Mouse (Mus musculus): ENCODE data around the gene Sorbs1. TPM values are rescaled to one million over a fixed set of nuclear protein-coding genes. Genes with fewer than 3 reads are reported as not detected.

Sorbs1 gene
- polyA plus RNA-seq, 2 experiments = 11.3 to 31.0 TPM

DNA sequence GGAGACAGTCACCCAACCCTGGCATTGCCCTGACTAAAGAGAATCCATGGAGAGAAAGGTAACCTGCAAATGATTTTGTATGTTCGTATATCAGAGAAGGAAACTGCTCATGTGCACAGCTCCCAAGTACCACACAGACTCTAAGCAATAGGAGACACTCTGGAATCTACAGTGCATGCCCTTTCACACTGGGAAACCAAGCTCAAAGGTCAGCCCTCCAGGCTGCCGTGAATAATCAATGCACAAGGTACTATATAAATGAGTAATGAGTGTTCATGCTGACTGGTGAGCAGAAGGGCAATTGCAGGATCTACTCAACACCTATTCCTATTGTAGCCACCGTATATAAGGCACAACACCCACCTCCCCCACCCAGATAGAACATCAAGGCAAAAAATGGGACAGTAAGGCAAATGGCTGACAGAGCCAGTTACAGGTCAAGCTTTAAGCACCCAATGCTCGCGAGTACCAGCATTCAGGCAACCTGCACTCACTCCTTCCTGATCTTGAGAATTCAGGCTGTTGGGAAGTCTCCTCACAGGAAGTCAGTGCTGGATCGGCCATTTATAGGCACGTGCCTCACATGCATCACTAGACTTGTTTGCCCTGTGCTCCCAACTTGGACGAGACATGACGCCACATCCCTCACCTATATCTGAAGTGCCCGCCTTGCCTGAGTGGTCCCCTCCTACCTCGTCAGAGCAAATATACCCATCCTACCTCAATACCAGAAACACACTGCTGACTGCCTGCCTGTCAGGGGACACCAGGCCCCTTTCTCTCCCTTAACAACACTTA lies 13.4 kb downstream of the Sorbs1 start:
- Histone ChIP-seq H3K4me1 (replicated peaks; ENCODE audit: control insufficient read depth in 2 of 2, insufficient read depth in 2 of 2, low read length in 1 of 2) (peaks cover 0 to 16% of the 10 kb centered on the region in 2 experiments; a peak in 2 of 4 replicates), H3K27me3 (ENCODE audit: control insufficient read depth, insufficient read depth, low read length) (no peaks in the 10 kb centered on the region), H3K4me3 (ENCODE audit: insufficient read depth in 1 of 2, low read depth in 2 of 2, low read length in 2 of 2) (no peak overlapping the region), H3K27ac (peak overlapping the region; percentile 2; the same call in 1 of the 2 replicates), H3K9me3 (ENCODE audit: control insufficient read depth, low read length) (no peaks in the 10 kb centered on the region), H3K36me3 (replicated peaks; ENCODE audit: control insufficient read depth, insufficient read depth, low read depth) (no peaks in the 10 kb centered on the region), H3K4me2 (ENCODE audit: low read depth) (no peak overlapping the region), H3K9ac (replicated peaks) (no peak overlapping the region)
- ATAC-seq (ENCODE audit: insufficient read depth) (0 out of 2 replicates have a peak, but pooled peaks have one; percentile 41), DNase-seq (ENCODE audit: low read depth in 3 of 3, low spot score in 3 of 3) (no peak)
- TF ChIP-seq CTCF (IDR thresholded peaks at IDR 0.05; ENCODE audit: low read depth) = no peak
- no peak for TF ChIP-seq EP300 (IDR thresholded peaks at IDR 0.05; ENCODE audit: low read depth)
- whole genome bisulfite sequencing (ENCODE audit: insufficient replicate concordance) = 71% methylated on average over 11 of the region's 11 CpGs

DNA sequence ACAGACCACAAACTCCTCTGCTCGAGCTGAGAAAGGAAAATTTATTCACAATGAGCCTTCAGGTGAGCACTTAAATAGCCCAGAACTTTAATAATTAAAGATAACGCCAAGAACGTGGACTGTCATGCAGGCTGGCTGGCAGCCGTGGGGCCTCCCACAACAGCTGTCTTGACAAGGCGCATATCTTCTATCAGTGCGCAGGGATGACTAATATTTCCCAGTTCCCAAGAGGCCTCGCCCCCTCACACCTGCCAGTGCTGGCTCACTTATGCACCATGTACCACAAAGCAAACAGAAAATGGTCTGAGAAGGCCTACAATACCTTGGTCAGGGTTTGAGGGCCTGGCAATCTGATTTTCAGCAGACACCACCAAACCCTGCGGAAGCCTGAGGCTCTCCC lies 14.4 kb downstream of the Sorbs1 start:
- no peak for TF ChIP-seq EP300 (IDR thresholded peaks at IDR 0.05; ENCODE audit: low read depth)
- TF ChIP-seq CTCF (IDR thresholded peaks at IDR 0.05; ENCODE audit: low read depth) = no peak
- Histone ChIP-seq H3K9ac (replicated peaks) (no peak overlapping the region), H3K4me3 (ENCODE audit: insufficient read depth in 1 of 2, low read depth in 2 of 2, low read length in 2 of 2) (no peak overlapping the region), H3K27me3 (ENCODE audit: control insufficient read depth, insufficient read depth, low read length) (no peaks in the 10 kb centered on the region), H3K36me3 (replicated peaks; ENCODE audit: control insufficient read depth, insufficient read depth, low read depth) (no peaks in the 10 kb centered on the region), H3K4me2 (ENCODE audit: low read depth) (no peak overlapping the region), H3K27ac (no peak overlapping the region), H3K9me3 (ENCODE audit: control insufficient read depth, low read length) (no peaks in the 10 kb centered on the region), H3K4me1 (replicated peaks; ENCODE audit: control insufficient read depth in 2 of 2, insufficient read depth in 2 of 2, low read length in 1 of 2) (peaks cover 0 to 19% of the 10 kb centered on the region in 2 experiments; a peak in 2 of 4 replicates)
- DNase-seq (ENCODE audit: low read depth in 3 of 3, low spot score in 3 of 3) (no peak), ATAC-seq (ENCODE audit: insufficient read depth) (no peak)
- WGBS (ENCODE audit: insufficient replicate concordance) = 59% methylated on average over 8 of the region's 8 CpGs

DNA sequence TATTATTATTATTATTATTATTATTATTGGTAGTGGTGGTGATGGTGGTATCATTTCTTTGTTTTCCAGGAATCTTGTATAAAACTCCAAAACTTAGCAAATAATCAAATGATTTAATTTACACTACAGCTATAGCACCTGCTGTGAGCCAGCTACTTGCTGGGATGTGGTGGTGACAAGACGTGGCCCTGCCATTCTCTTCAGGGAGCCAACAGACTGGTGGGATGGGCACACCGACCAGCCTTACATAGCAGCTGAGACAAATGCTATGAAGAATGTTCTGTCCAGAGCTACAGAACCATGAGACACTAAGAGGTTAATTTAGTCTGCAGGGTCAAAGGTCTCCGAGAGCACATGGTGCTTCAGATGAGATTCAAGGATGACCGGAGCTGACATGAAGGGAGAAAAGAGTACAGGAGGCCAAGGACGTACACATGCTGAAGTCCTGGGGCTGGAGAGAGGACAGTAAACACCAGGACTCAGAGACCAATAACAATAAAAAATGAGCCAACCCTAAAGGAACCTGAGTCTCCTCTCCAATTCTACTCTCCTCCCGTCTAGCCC lies 15.3 kb downstream of the Sorbs1 start:
- H3K27me3 ChIP-seq (ENCODE audit: control insufficient read depth, insufficient read depth, low read length) = no peaks in the 10 kb centered on the region
- H3K4me2 ChIP-seq (ENCODE audit: low read depth) = no peak overlapping the region
- DNase-seq (ENCODE audit: low read depth in 3 of 3, low spot score in 3 of 3) (no peak), ATAC-seq (ENCODE audit: insufficient read depth) (no peak)
- H3K4me1 ChIP-seq (replicated peaks; ENCODE audit: control insufficient read depth in 2 of 2, insufficient read depth in 2 of 2, low read length in 1 of 2) = peaks cover 0 to 22% of the 10 kb centered on the region in 2 experiments; a peak in 2 of 4 replicates
- TF ChIP-seq CTCF (IDR thresholded peaks at IDR 0.05; ENCODE audit: low read depth) = no peak
- no peak for TF ChIP-seq EP300 (IDR thresholded peaks at IDR 0.05; ENCODE audit: low read depth)
- H3K9ac ChIP-seq (replicated peaks) = no peak overlapping the region
- H3K27ac ChIP-seq = no peak overlapping the region
- no peak overlapping the region for H3K4me3 ChIP-seq (ENCODE audit: insufficient read depth in 1 of 2, low read depth in 2 of 2, low read length in 2 of 2)
- H3K36me3 ChIP-seq (replicated peaks; ENCODE audit: control insufficient read depth, insufficient read depth, low read depth) = no peaks in the 10 kb centered on the region
- WGBS (ENCODE audit: insufficient replicate concordance) = 71% methylated on average over 6 of the region's 6 CpGs
- H3K9me3 ChIP-seq (ENCODE audit: control insufficient read depth, low read length) = no peaks in the 10 kb centered on the region

DNA sequence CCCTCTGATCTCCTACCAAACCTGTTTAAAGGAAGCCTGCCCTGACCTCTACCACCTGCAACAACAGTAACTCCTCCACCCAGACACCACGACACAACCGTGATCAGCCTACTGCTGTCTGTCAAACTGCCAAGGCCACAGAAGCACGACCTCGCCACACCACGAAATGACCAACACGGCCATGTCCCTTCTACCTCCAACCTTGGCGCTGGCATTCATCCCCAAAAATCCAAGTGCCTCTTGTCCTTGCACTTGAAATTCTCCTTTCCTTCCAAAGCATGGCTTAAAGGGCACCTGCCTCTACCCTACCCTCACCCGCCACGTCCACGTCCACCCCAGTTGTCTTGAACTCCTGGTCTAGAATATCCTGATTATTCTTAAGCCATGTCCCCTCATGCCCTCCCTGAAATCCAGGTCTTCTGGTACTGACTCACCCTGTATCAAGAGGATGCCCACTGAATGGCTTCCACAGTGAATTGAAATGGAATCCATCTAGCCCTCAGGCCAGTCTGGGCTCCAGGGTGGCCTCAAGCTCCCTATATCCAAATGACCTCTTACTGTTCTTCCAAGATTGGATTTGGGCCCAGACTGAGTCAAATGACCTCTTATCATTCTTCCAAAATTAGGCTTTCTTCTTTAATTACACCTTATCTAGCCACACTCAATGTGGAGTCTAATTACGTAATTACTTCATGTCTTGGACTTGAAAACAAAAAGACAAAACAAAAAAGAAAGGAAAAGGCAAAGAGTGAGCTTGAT lies 16.9 kb downstream of the Sorbs1 start:
- no peak overlapping the region for H3K4me3 ChIP-seq (ENCODE audit: insufficient read depth in 1 of 2, low read depth in 2 of 2, low read length in 2 of 2)
- TF ChIP-seq EP300 (IDR thresholded peaks at IDR 0.05; ENCODE audit: low read depth) = no peak
- no peak for TF ChIP-seq CTCF (IDR thresholded peaks at IDR 0.05; ENCODE audit: low read depth)
- H3K9ac ChIP-seq (replicated peaks) = no peak overlapping the region
- H3K27ac ChIP-seq = no peak overlapping the region
- WGBS (ENCODE audit: insufficient replicate concordance) = 83% methylated on average over 11 of the region's 11 CpGs
- no peaks in the 10 kb centered on the region for H3K36me3 ChIP-seq (replicated peaks; ENCODE audit: control insufficient read depth, insufficient read depth, low read depth)
- H3K9me3 ChIP-seq (ENCODE audit: control insufficient read depth, low read length) = no peaks in the 10 kb centered on the region
- DNase-seq (ENCODE audit: low read depth in 3 of 3, low spot score in 3 of 3) = no peak
- no peak overlapping the region for H3K4me2 ChIP-seq (ENCODE audit: low read depth)
- peaks cover 0 to 23% of the 10 kb centered on the region in 2 experiments; a peak in 2 of 4 replicates for H3K4me1 ChIP-seq (replicated peaks; ENCODE audit: control insufficient read depth in 2 of 2, insufficient read depth in 2 of 2, low read length in 1 of 2)
- no peak for ATAC-seq (ENCODE audit: insufficient read depth)
- H3K27me3 ChIP-seq (ENCODE audit: control insufficient read depth, insufficient read depth, low read length) = no peaks in the 10 kb centered on the region

DNA sequence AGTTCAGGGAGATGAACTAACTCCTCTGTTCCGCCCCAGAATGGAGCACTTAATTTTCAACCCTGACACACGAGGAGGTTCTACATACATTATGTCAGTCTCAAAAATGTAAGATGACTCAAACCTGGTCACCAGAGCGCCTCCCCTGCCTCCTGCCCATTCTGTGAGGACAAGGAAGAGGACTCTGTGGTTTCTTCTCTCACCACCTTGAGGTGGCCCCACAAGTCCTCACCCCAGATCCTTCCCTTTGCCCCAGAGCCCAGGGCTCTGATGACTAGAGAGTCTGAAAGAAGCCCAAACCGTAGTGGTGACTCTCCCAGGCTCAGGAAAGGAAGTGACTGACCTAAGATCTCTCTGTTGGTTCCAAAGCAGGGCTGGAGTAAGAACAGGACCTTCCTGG lies 17.5 kb downstream of the Sorbs1 start:
- Histone ChIP-seq H3K4me3 (ENCODE audit: insufficient read depth in 1 of 2, low read depth in 2 of 2, low read length in 2 of 2) (no peak overlapping the region), H3K27me3 (ENCODE audit: control insufficient read depth, insufficient read depth, low read length) (no peaks in the 10 kb centered on the region), H3K4me1 (replicated peaks; ENCODE audit: control insufficient read depth in 2 of 2, insufficient read depth in 2 of 2, low read length in 1 of 2) (peaks cover 0 to 23% of the 10 kb centered on the region in 2 experiments; a peak in 3 of 4 replicates), H3K9ac (replicated peaks) (no peak overlapping the region), H3K9me3 (ENCODE audit: control insufficient read depth, low read length) (no peaks in the 10 kb centered on the region), H3K36me3 (replicated peaks; ENCODE audit: control insufficient read depth, insufficient read depth, low read depth) (no peaks in the 10 kb centered on the region), H3K27ac (no peak overlapping the region), H3K4me2 (ENCODE audit: low read depth) (no peak overlapping the region)
- 36% methylated on average over 4 of the region's 4 CpGs for WGBS (ENCODE audit: insufficient replicate concordance)
- ATAC-seq (ENCODE audit: insufficient read depth) = no peak
- no peak for DNase-seq (ENCODE audit: low read depth in 3 of 3, low spot score in 3 of 3)
- TF ChIP-seq CTCF (IDR thresholded peaks at IDR 0.05; ENCODE audit: low read depth) (no peak), EP300 (IDR thresholded peaks at IDR 0.05; ENCODE audit: low read depth) (no peak)

Data from liver, embryonic 14.5 days (tissue).